Mouse (Mus musculus) E14TG2a.4 (cell line): ENCODE measurements around the gene Gm20388.

ENCODE experiments used
- CTCF ChIP-seq: conservative IDR thresholded peaks from 2 replicates; pipeline ENCODE4 v1.5.1; 2014; ENCODE audit warnings: low read length
- NANOG ChIP-seq: IDR thresholded peaks from 2 replicates; pipeline ENCODE4 v1.6.1; 2014; ENCODE audit warnings: borderline replicate concordance, low read length, mixed read lengths
- POU5F1 ChIP-seq: IDR thresholded peaks from 2 replicates; pipeline ENCODE4 v1.6.1; 2014; ENCODE audit warnings: low read length, borderline replicate concordance

GRCm38 (mm10) chr8:120562680-120563347 lies 652.2 kb downstream of the Gm20388 start:
- TF ChIP-seq CTCF, result no peak
- TF ChIP-seq POU5F1, result no peak
- no peak for TF ChIP-seq NANOG
